Mouse (Mus musculus) liver, embryonic 14.5 days (tissue): ENCODE measurements around the gene Pcsk5. TPM values are rescaled to one million over a fixed set of nuclear protein-coding genes. Genes with fewer than 3 reads are reported as not detected.

ENCODE experiments used
- ATAC-seq: fragments of 200-750 bp; cut with Nextera tagmentation; 2 replicates; pipeline ENCODE4 v1.8.0; 2017; ENCODE audit warnings: moderate number of reproducible peaks, mild to moderate bottlenecking, moderate library complexity; ENCODE audit not compliant: insufficient read depth
- DNase-seq, 3 experiments: peaks; one replicate each; pipeline ENCODE4 v3.0.0-alpha.2; 2012 to 2013; ENCODE audit warnings: low read depth in 3 of 3, low spot score in 3 of 3
- H3K27ac ChIP-seq: fragments of 300-500 bp; sonication (generic); 2 replicates; pipeline ENCODE4 v1.5.1; 2014; ENCODE audit warnings: moderate library complexity, mild to moderate bottlenecking, control low read depth, inconsistent platforms
- H3K27me3 ChIP-seq: fragments of 300-500 bp; sonication (generic); 2 replicates; pipeline ENCODE4 v1.6.1; 2014; ENCODE audit warnings: mild to moderate bottlenecking, low read length, moderate library complexity; ENCODE audit not compliant: control insufficient read depth, insufficient read depth
- H3K36me3 ChIP-seq: fragments of 300-500 bp; sonication (generic); replicated peaks from 2 replicates; pipeline ENCODE4 v1.6.1; 2014; ENCODE audit warnings: low read depth; ENCODE audit not compliant: control insufficient read depth, insufficient read depth
- H3K4me1 ChIP-seq, 2 experiments: fragments of 200-500 bp in 1 of 2; fragments of 300-500 bp in 1 of 2; sonication (generic) in 1 of 2; replicated peaks; 2 replicates each; pipeline ENCODE4 v1.6.1; 2012 to 2014; ENCODE audit warnings: antibody characterized with exemption in 1 of 2, inconsistent platforms in 1 of 2, low read length in 1 of 2; ENCODE audit not compliant: control insufficient read depth in 2 of 2, insufficient read depth in 2 of 2
- H3K4me2 ChIP-seq: fragments of 300-500 bp; sonication (generic); 2 replicates; pipeline ENCODE4 v1.6.1; 2014; ENCODE audit warnings: low read depth, mild to moderate bottlenecking, control low read depth, moderate library complexity
- H3K4me3 ChIP-seq, 2 experiments: fragments of 200-500 bp in 1 of 2; fragments of 300-500 bp in 1 of 2; sonication (generic) in 1 of 2; 2 replicates each; pipeline ENCODE4 v1.5.1; 2012 to 2014; ENCODE audit warnings: low read depth in 2 of 2, low read length in 2 of 2, mild to moderate bottlenecking in 2 of 2, control low read depth in 1 of 2, inconsistent platforms in 1 of 2, moderate library complexity in 1 of 2; ENCODE audit not compliant: insufficient read depth in 1 of 2
- H3K9ac ChIP-seq: fragments of 300-500 bp; sonication (generic); replicated peaks from 2 replicates; pipeline ENCODE4 v1.6.1; 2014; ENCODE audit warnings: mild to moderate bottlenecking, control low read depth, moderate library complexity
- H3K9me3 ChIP-seq: fragments of 300-500 bp; sonication (generic); 2 replicates; pipeline ENCODE4 v1.6.1; 2016; ENCODE audit warnings: low read length, mixed read lengths; ENCODE audit not compliant: control insufficient read depth
- CTCF ChIP-seq: IDR thresholded peaks from 2 replicates; pipeline ENCODE4 v1.5.1; 2016; ENCODE audit warnings: antibody characterized with exemption, low read depth, control low read depth
- EP300 ChIP-seq: IDR thresholded peaks from 2 replicates; pipeline ENCODE4 v1.6.1; 2016; ENCODE audit warnings: antibody characterized with exemption, low read depth
- WGBS: fragments of 180-500 bp; shearing (Covaris S2); extraction: QIAGEN DNeasy Blood & Tissue Kit; methylation state at CpG from one replicate; pipeline ENCODE4 v1.1.7; 2014; ENCODE audit not compliant: insufficient replicate concordance; 5-methylcytosine and 5-hydroxymethylcytosine counted together
- polyA plus RNA-seq, 2 experiments: library from polyadenylated mRNA; depleted of rRNA in 1 of 2; stranded (reverse) in 1 of 2; unstranded in 1 of 2; fragments of >200 nt; fragmentation: Nextera tagmentation in 1 of 2; extraction: Ambion mirVana in 1 of 2; gene quantifications; 2 replicates each; pipeline versions ENCODE4 v1.2.1 to v1.2.3; 2012 to 2014

Gene Pcsk5
- polyA plus RNA-seq, 2 experiments: 0.58 to 0.61 TPM

- H3K27me3 ChIP-seq: no peaks in the 10 kb centered on the region
- 44% methylated on average over 6 of the region's 6 CpGs for WGBS
- H3K4me1 ChIP-seq: no peaks in the 10 kb centered on the region
- no peak for DNase-seq
- H3K9me3 ChIP-seq: no peaks in the 10 kb centered on the region
- TF ChIP-seq EP300 (no peak), CTCF (0 out of 2 replicates have a peak, but pooled peaks have one; percentile 18)
- no peaks in the 10 kb centered on the region for H3K36me3 ChIP-seq
- no peak overlapping the region for H3K9ac ChIP-seq
- no peak overlapping the region for H3K4me3 ChIP-seq
- no peak for ATAC-seq
- H3K4me2 ChIP-seq: no peak overlapping the region
- H3K27ac ChIP-seq: no peak overlapping the region
Measured at GRCm38 (mm10) chr19:17467556-17468211, 369.7 kb downstream of the Pcsk5 start.

- Histone ChIP-seq H3K4me1 (no peaks in the 10 kb centered on the region), H3K36me3 (no peaks in the 10 kb centered on the region)
- 79% methylated on average over 7 of the region's 7 CpGs for whole genome bisulfite sequencing
Measured at GRCm38 (mm10) chr19:17452001-17452400, 385.4 kb downstream of the Pcsk5 start.

GRCm38 (mm10) chr19:17443581-17443980 lies 393.9 kb downstream of the Pcsk5 start:
- Histone ChIP-seq H3K36me3 (no peaks in the 10 kb centered on the region), H3K4me2 (no peak overlapping the region), H3K4me1 (no peaks in the 10 kb centered on the region; a peak in 1 of 4 replicates), H3K9ac (no peak overlapping the region), H3K4me3 (no peak overlapping the region), H3K27me3 (no peaks in the 10 kb centered on the region), H3K27ac (no peak overlapping the region), H3K9me3 (no peaks in the 10 kb centered on the region)
- WGBS: 46% methylated on average over 7 of the region's 7 CpGs
- no peak for TF ChIP-seq EP300
- TF ChIP-seq CTCF: no peak
- ATAC-seq: no peak
- DNase-seq: no peak

More at GRCm38 (mm10) chr19:17452001-17452400, 385.4 kb downstream of the Pcsk5 start:
- no peak overlapping the region for H3K9ac ChIP-seq
- no peaks in the 10 kb centered on the region for H3K9me3 ChIP-seq
- no peak for ATAC-seq
- no peak overlapping the region for H3K4me2 ChIP-seq
- no peak for DNase-seq
- no peak overlapping the region for H3K4me3 ChIP-seq
- H3K27ac ChIP-seq: no peak overlapping the region
- TF ChIP-seq CTCF (no peak), EP300 (no peak)
- no peaks in the 10 kb centered on the region for H3K27me3 ChIP-seq

- Histone ChIP-seq H3K4me1 (no peaks in the 10 kb centered on the region; a peak in 1 of 4 replicates), H3K9ac (no peak overlapping the region), H3K36me3 (no peaks in the 10 kb centered on the region), H3K27ac (no peak overlapping the region), H3K4me3 (no peak overlapping the region), H3K9me3 (no peaks in the 10 kb centered on the region), H3K4me2 (no peak overlapping the region), H3K27me3 (no peaks in the 10 kb centered on the region)
- DNase-seq (no peak), ATAC-seq (no peak)
- no peak for TF ChIP-seq CTCF
- TF ChIP-seq EP300: no peak
- 64% methylated on average over 4 of the region's 4 CpGs for WGBS
Measured at GRCm38 (mm10) chr19:17439476-17440189, 397.8 kb downstream of the Pcsk5 start.

GRCm38 (mm10) chr19:17436651-17437050 lies 400.8 kb downstream of the Pcsk5 start:
- H3K9me3 ChIP-seq: no peaks in the 10 kb centered on the region
- H3K4me1 ChIP-seq: no peaks in the 10 kb centered on the region
- H3K9ac ChIP-seq: no peak overlapping the region
- no peak overlapping the region for H3K27ac ChIP-seq
- WGBS: 65% methylated on average over 1 of the region's 1 CpGs
- no peaks in the 10 kb centered on the region for H3K27me3 ChIP-seq
- DNase-seq (no peak), ATAC-seq (no peak)
- H3K4me3 ChIP-seq: no peak overlapping the region
- H3K36me3 ChIP-seq: no peaks in the 10 kb centered on the region
- no peak for TF ChIP-seq CTCF
- TF ChIP-seq EP300: no peak
- no peak overlapping the region for H3K4me2 ChIP-seq
